ENCODE assay signal across 8 mouse cellular contexts in genomic region chr12:79679251-79679901, GRCm38 (mm10).
DNase-seq lines count a peak whose midpoint lies in the region; ATAC-seq and TF ChIP-seq lines count a peak whose summit lies in the region.

No protein-coding gene starts in this region.

- H3K9ac ChIP-seq in lung, embryonic 14.5 days, result peak overlapping the region; percentile 14; the same call in 1 of the 2 replicates
- H3K9ac ChIP-seq in forebrain, embryonic 16.5 days (replicated peaks; ENCODE audit: low read depth, low read length), result no peak overlapping the region
- H3K9ac ChIP-seq in hindbrain, embryonic 14.5 days, result no peak overlapping the region
- H3K9ac ChIP-seq in stomach, embryonic 15.5 days, result no peak overlapping the region

- peak; percentile 59 for DNase-seq in lung, embryonic 14.5 days
- no peak for DNase-seq in lung, postnatal 14 days
- DNase-seq in hindbrain, embryonic 14.5 days (ENCODE audit: low spot score), result no peak
- no peak for DNase-seq in urinary bladder, adult 18-20 months (ENCODE audit: low spot score in 2 of 2)
- no peak for DNase-seq in gastrocnemius, postnatal 36 days
- no peak for DNase-seq in urinary bladder, postnatal 14 days (ENCODE audit: low spot score)

- no peak for TF ChIP-seq CTCF in lung, embryonic 14.5 days (IDR thresholded peaks at IDR 0.05; ENCODE audit: low read depth)

- H3K9me3 ChIP-seq in lung, embryonic 14.5 days (ENCODE audit: low read depth, low read length), result no peaks in the 10 kb centered on the region
- H3K9me3 ChIP-seq in forebrain, embryonic 16.5 days (ENCODE audit: control insufficient read depth, low read length), result no peaks in the 10 kb centered on the region
- H3K9me3 ChIP-seq in hindbrain, embryonic 14.5 days (ENCODE audit: control insufficient read depth, low read length), result no peaks in the 10 kb centered on the region
- no peaks in the 10 kb centered on the region for H3K9me3 ChIP-seq in stomach, embryonic 15.5 days

- ATAC-seq in lung, embryonic 14.5 days (ENCODE audit: insufficient read depth), result no peak
- peak; percentile 54 for ATAC-seq in forebrain, embryonic 16.5 days
- no peak for ATAC-seq in hindbrain, embryonic 14.5 days (ENCODE audit: low FRiP score)
- ATAC-seq in stomach, embryonic 15.5 days (ENCODE audit: insufficient read depth, low FRiP score, low read depth), result no peak

- 55% methylated on average over 11 of the region's 11 CpGs for WGBS in lung, embryonic 14.5 days
- WGBS in forebrain, embryonic 16.5 days, result 55% methylated on average over 11 of the region's 11 CpGs
- 75% methylated on average over 11 of the region's 11 CpGs for WGBS in hindbrain, embryonic 14.5 days
- WGBS in stomach, embryonic 15.5 days, result 60% methylated on average over 11 of the region's 11 CpGs

- no peak overlapping the region for H3K4me3 ChIP-seq in lung, embryonic 14.5 days (ENCODE audit: low read depth, low read length)
- H3K4me3 ChIP-seq in forebrain, embryonic 16.5 days (replicated peaks; ENCODE audit: low read length), result no peak overlapping the region
- H3K4me3 ChIP-seq in hindbrain, embryonic 14.5 days (replicated peaks; ENCODE audit: low read length), result no peak overlapping the region
- H3K4me3 ChIP-seq in stomach, embryonic 15.5 days (replicated peaks), result no peak overlapping the region

- H3K27me3 ChIP-seq in lung, embryonic 14.5 days (ENCODE audit: insufficient read depth, low read length), result no peaks in the 10 kb centered on the region
- no peaks in the 10 kb centered on the region for H3K27me3 ChIP-seq in forebrain, embryonic 16.5 days (replicated peaks; ENCODE audit: control insufficient read depth, insufficient read depth, low read length)
- H3K27me3 ChIP-seq in hindbrain, embryonic 14.5 days (ENCODE audit: control insufficient read depth, insufficient read depth, low read length), result no peaks in the 10 kb centered on the region
- no peaks in the 10 kb centered on the region for H3K27me3 ChIP-seq in stomach, embryonic 15.5 days (replicated peaks)

- intact Hi-C loops in gastrocnemius, postnatal 36 days (cut with DNase I), result no loop called here

- H3K4me2 ChIP-seq in lung, embryonic 14.5 days, result no peak overlapping the region
- H3K4me2 ChIP-seq in forebrain, embryonic 16.5 days (ENCODE audit: low read length), result no peak overlapping the region
- H3K4me2 ChIP-seq in hindbrain, embryonic 14.5 days (replicated peaks), result no peak overlapping the region
- no peak overlapping the region for H3K4me2 ChIP-seq in stomach, embryonic 15.5 days

- H3K27ac ChIP-seq in lung, embryonic 14.5 days (ENCODE audit: low read depth), result peak overlapping the region; percentile 76
- peak overlapping the region; percentile 26 for H3K27ac ChIP-seq in forebrain, embryonic 16.5 days (ENCODE audit: low read length)
- peak overlapping the region; percentile 71 for H3K27ac ChIP-seq in hindbrain, embryonic 14.5 days
- peak overlapping the region; percentile 80 for H3K27ac ChIP-seq in stomach, embryonic 15.5 days

- no peaks in the 10 kb centered on the region for H3K36me3 ChIP-seq in lung, embryonic 14.5 days (ENCODE audit: insufficient read depth)
- no peaks in the 10 kb centered on the region for H3K36me3 ChIP-seq in forebrain, embryonic 16.5 days (ENCODE audit: control insufficient read depth, insufficient read depth)
- H3K36me3 ChIP-seq in hindbrain, embryonic 14.5 days (replicated peaks; ENCODE audit: control insufficient read depth, insufficient read depth), result no peaks in the 10 kb centered on the region
- H3K36me3 ChIP-seq in stomach, embryonic 15.5 days, result no peaks in the 10 kb centered on the region

- peaks cover 44% of the 10 kb centered on the region for H3K4me1 ChIP-seq in lung, embryonic 14.5 days (ENCODE audit: insufficient read depth)
- peaks cover 22% of the 10 kb centered on the region for H3K4me1 ChIP-seq in forebrain, embryonic 16.5 days (replicated peaks; ENCODE audit: control insufficient read depth, insufficient read depth, low read length)
- H3K4me1 ChIP-seq in hindbrain, embryonic 14.5 days (replicated peaks; ENCODE audit: control insufficient read depth, insufficient read depth, low read length), result 0 out of 2 replicates have a peak, but pooled peaks cover 12% of the 10 kb centered on the region
- peaks cover 34% of the 10 kb centered on the region for H3K4me1 ChIP-seq in stomach, embryonic 15.5 days

Comparison
In these comparisons a context has a peak if more than half of its experiments do, and no peak if none do; other contexts are left out.
1. H3K27ac ChIP-seq: peak in every context shown above with its lines; median percentile 80 in stomach, embryonic 15.5 days; 76 in lung, embryonic 14.5 days; 71 in hindbrain, embryonic 14.5 days; 26 in forebrain, embryonic 16.5 days.